Mouse (Mus musculus) lung, postnatal 14 days (tissue): ENCODE results near the gene Gm17079.
"Not testable (repeated sequence)": the region's sequence is repeated elsewhere in the genome, so short reads cannot be mapped to it uniquely, and the experiment has no call there.

Experiments
- DNase-seq: peaks from one replicate; pipeline ENCODE4 v3.0.0; 2021

The Gm17079 gene

GRCm38 (mm10) chr14:51695368-51695767 lies at the start of gene Gm17079:
TSS of gene Gm17079 (minus strand) at chr14:51695468.
- not testable (repeated sequence) for DNase-seq

DNA sequence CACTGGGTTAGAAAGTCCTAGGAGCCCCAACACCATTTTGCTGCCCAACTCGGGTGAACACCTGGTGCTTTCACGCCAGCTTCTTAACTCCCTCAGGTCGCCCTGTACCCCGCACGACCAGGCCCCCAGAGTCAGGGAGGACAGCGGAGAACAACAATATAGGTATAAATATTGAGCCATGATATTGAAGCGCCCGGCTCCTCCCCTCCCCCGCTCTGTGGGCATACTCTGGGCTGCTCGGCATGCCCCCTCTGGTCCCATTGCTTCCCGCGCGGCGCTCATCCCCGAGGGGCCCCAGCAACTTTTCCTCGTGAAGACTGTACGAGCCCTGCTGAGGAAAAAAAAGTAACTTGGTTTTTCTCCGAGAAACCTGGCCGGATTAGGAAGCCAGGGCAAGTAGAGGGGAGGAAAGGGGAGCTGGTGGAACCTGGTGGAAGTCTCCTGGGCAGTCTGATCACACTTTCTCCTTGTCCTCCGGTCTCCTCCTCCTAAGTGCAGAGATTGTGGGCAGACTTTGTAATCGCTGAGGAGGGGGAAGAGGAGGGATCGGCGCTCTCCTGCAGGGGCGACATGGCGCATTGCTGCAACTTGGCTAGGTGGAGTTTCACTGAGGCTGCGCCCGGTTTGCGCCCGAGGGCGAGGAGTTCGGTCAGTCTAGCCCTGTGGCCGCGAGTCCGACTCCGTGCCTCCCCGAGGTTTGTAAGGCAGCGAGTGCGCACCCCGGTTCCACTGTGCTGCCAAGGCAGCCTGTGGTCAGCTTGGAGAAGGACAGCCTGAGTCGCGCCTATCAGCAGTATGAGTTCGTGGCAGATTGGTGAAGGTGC lies 45.3 kb upstream of the Gm17079 start:
- no peak for DNase-seq

- no peak for DNase-seq
Observed at GRCm38 (mm10) chr14:51739150-51739993, 44.1 kb upstream of the Gm17079 start.

GRCm38 (mm10) chr14:51738411-51739149 lies 43.3 kb upstream of the Gm17079 start:
- no peak for DNase-seq

DNA sequence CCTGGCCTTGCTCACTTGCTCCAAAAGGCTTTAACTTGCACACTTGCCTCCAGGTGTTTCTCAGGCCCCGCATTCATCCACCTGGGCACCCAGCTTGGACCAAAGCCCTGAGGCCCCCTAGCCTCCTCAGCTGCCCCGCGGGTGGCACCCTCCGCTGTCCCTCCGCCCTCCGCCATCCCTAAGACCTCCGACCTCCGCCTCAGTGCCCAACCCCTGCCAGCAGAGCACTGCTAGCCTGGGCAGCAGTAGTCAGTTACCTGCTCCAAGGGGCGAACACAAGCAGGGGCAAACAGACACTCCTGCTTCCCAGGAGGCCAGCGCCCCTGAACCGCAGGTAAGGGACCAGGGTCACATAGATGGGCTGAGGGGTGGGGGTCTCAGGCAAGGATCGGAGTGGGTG lies 42.7 kb upstream of the Gm17079 start:
- no peak for DNase-seq

DNA sequence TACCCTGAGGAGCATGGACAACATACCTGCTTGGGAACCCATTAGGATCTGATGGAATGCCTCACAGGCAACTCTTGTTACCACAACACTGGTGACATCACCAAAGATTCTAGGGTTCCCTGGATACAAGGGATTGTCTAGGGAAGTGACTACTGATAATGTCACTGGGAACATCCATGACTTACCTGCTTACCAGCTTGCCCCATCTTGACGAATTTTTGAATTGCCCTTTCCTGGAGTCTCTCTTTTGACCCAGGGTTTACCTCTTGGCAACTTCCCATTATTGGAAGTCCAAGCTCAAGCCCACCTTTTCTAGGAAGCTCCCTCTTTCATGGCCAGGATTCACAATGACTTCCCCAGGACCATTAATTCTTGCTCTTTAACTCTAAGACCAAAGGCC lies 21.8 kb upstream of the Gm17079 start, which contains the start of gene Gm5800:
Gm5800 (minus strand) TSS at position 101 of the 400 bp plus-strand sequence.
- no peak for DNase-seq

GRCm38 (mm10) chr14:51677269-51677668 lies 18.0 kb downstream of the Gm17079 start:
- DNase-seq: no peak
